Mouse (Mus musculus): ENCODE results near the gene Arhgdia. TPM values are rescaled to one million over a fixed set of nuclear protein-coding genes. Genes with fewer than 3 reads are reported as not detected.
"Not testable (repeated sequence)": the region's sequence is repeated elsewhere in the genome, so short reads cannot be mapped to it uniquely, and the experiment has no call there.

Arhgdia gene
- polyA plus RNA-seq, 1 experiment from 2014 or later: 485 TPM

DNA sequence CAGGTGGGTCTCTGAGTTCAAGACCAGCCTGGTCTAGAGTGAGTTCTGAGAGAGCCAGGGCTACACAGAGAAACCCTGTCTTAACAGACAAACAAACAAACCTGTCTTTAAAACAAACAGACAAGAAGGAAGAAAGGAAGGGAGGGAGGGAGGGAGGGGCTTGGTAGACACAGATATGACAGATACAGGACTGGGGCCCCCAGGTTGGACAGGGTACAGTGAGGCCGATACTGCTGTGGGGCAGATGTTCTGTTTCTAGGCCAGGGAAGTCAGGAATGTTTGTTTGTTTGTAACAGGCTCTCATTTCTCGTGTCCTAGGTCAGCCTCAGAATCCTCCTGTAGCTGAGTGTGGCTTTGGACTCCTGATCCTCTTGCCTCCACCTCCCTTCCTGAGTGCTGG lies 22.1 kb upstream of the Arhgdia start:
- Histone ChIP-seq H3K27ac (ENCODE audit: low read length) (no peak overlapping the region), H3K9me3 (ENCODE audit: control insufficient read depth, low read length) (no peaks in the 10 kb centered on the region), H3K9ac (replicated peaks; ENCODE audit: low read depth, low read length) (no peak overlapping the region), H3K4me3 (replicated peaks; ENCODE audit: low read length) (no peak overlapping the region), H3K4me1 (replicated peaks; ENCODE audit: control insufficient read depth, insufficient read depth, low read length) (peaks cover 19% of the 10 kb centered on the region), H3K4me2 (ENCODE audit: low read length) (no peak overlapping the region), H3K36me3 (ENCODE audit: control insufficient read depth, insufficient read depth) (peaks cover 17% of the 10 kb centered on the region), H3K27me3 (replicated peaks; ENCODE audit: control insufficient read depth, insufficient read depth, low read length) (no peaks in the 10 kb centered on the region)
- WGBS: 85% methylated on average over 2 of the region's 2 CpGs
- ATAC-seq: no peak

DNA sequence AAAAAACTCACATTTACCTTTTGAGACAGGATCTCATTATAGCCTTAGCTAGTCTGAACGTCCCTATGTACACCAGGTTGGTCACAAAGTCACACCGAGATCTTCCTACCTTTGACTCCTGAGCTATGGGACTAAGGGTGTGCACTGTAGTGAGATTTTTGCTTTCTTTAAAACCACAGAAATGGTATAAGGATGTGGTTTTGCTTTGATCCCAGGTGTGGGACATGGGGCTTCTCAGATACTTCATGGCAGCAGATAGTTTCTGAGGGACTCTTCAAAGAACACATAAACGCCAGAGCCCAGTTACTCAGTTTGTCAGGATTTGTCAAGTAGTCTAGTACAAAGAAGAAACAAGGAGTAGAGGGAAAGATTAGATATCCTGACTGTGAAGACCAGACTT lies 19.3 kb upstream of the Arhgdia start:
- H3K27me3 ChIP-seq (replicated peaks; ENCODE audit: control insufficient read depth, insufficient read depth, low read length): no peaks in the 10 kb centered on the region

DNA sequence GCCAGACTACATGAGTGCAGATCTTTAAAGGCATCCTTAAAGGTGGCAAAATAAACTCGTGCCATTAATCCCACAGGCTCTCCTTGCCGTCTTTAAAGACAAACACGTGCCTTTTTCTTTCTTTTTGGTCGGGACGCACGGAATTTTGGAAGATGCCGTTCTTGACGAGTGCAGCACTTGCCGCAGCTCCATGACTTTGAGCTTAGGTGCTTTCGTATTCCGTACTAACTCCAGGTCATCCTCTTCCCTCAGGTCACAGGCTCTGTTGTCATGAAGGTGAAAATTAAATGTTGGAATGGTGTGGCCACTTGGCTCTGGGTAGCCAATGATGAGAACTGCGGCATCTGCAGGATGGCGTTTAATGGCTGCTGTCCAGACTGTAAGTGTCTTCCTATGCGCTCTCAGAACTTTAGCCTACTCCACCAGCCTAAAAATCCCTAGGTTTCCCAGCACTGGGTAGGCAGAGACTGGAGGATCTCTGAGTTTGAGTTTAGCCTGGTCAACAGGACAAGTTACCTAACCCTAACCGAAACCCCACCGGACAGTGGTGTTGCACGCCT lies 17.6 kb upstream of the Arhgdia start:
- ATAC-seq: no peak
- Histone ChIP-seq H3K9me3 (ENCODE audit: control insufficient read depth, low read length) (no peaks in the 10 kb centered on the region), H3K36me3 (ENCODE audit: control insufficient read depth, insufficient read depth) (peaks cover 20% of the 10 kb centered on the region), H3K4me3 (replicated peaks; ENCODE audit: low read length) (peak overlapping the region; percentile 93), H3K4me1 (replicated peaks; ENCODE audit: control insufficient read depth, insufficient read depth, low read length) (peaks cover 25% of the 10 kb centered on the region), H3K27ac (ENCODE audit: low read length) (peak overlapping the region; percentile 78; the same call in 1 of the 2 replicates), H3K9ac (replicated peaks; ENCODE audit: low read depth, low read length) (peak overlapping the region; percentile 65), H3K27me3 (replicated peaks; ENCODE audit: control insufficient read depth, insufficient read depth, low read length) (no peaks in the 10 kb centered on the region), H3K4me2 (ENCODE audit: low read length) (peak overlapping the region; percentile 85)
- 46% methylated on average over 17 of the region's 17 CpGs for WGBS

More for the DNA sequence above, 19.3 kb upstream of the Arhgdia start:
- Histone ChIP-seq H3K4me3 (replicated peaks; ENCODE audit: low read length) (no peak overlapping the region), H3K27ac (ENCODE audit: low read length) (no peak overlapping the region), H3K36me3 (ENCODE audit: control insufficient read depth, insufficient read depth) (peaks cover 15% of the 10 kb centered on the region), H3K9ac (replicated peaks; ENCODE audit: low read depth, low read length) (no peak overlapping the region), H3K4me2 (ENCODE audit: low read length) (no peak overlapping the region), H3K9me3 (ENCODE audit: control insufficient read depth, low read length) (no peaks in the 10 kb centered on the region), H3K4me1 (replicated peaks; ENCODE audit: control insufficient read depth, insufficient read depth, low read length) (peaks cover 25% of the 10 kb centered on the region)
- WGBS: 95% methylated on average over 3 of the region's 3 CpGs
- no peak for ATAC-seq

DNA sequence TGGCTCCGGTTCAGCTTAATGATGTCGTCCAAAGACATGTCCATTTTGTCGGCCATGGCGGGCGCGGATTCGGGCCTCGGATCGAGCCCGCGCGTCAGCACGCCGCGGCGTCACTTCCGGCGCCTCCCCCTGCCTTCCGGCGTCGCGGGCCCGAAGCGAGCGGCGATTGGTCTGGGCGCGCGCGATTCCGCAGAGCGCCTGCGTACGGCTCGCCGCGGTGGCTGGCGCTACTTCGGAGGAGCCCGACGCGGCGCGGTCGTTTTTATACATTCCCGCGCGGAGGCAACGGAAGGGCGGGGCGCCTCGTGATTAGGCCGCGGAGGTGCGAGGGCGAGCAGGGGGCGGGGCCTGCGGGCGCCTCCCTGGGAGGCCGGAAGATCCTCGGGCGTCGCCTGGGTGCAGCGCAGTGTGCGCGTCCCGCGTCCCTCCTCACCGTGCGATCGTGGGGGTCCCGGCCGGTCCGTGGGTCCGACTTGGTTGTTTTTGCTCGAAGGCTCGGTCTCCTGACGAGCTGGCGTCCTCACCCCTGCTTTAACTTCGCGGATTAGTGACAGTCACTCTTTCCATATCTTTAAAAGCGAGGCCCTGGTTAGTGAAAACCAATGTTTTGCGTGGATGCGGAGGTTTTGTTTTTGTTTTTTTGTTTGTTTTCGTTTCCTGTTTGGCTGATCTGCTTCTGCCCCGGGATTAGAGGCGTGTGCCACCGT lies 17.0 kb upstream of the Arhgdia start, which contains the start of the genes Alyref and Anapc11:
Alyref (minus strand) TSS at position 83 of the 707 bp plus-strand sequence.
Anapc11 (plus strand) TSS at position 139 of the 707 bp plus-strand sequence.
- Histone ChIP-seq H3K27ac (ENCODE audit: low read length) (peak within 1 kb of the TSS; percentile 78), H3K27me3 (replicated peaks; ENCODE audit: control insufficient read depth, insufficient read depth, low read length) (no peaks in the 10 kb centered on the region), H3K4me2 (ENCODE audit: low read length) (peak within 1 kb of the TSS; percentile 85), H3K4me1 (replicated peaks; ENCODE audit: control insufficient read depth, insufficient read depth, low read length) (peaks cover 25% of the 10 kb centered on the region), H3K9ac (replicated peaks; ENCODE audit: low read depth, low read length) (peak within 1 kb of the TSS; percentile 94), H3K4me3 (replicated peaks; ENCODE audit: low read length) (peak within 1 kb of the TSS; percentile 93), H3K9me3 (ENCODE audit: control insufficient read depth, low read length) (no peaks in the 10 kb centered on the region), H3K36me3 (ENCODE audit: control insufficient read depth, insufficient read depth) (peaks cover 20% of the 10 kb centered on the region)
- peak; percentile 100 for ATAC-seq
- under 1% methylated on average over 84 of the region's 88 CpGs for WGBS

DNA sequence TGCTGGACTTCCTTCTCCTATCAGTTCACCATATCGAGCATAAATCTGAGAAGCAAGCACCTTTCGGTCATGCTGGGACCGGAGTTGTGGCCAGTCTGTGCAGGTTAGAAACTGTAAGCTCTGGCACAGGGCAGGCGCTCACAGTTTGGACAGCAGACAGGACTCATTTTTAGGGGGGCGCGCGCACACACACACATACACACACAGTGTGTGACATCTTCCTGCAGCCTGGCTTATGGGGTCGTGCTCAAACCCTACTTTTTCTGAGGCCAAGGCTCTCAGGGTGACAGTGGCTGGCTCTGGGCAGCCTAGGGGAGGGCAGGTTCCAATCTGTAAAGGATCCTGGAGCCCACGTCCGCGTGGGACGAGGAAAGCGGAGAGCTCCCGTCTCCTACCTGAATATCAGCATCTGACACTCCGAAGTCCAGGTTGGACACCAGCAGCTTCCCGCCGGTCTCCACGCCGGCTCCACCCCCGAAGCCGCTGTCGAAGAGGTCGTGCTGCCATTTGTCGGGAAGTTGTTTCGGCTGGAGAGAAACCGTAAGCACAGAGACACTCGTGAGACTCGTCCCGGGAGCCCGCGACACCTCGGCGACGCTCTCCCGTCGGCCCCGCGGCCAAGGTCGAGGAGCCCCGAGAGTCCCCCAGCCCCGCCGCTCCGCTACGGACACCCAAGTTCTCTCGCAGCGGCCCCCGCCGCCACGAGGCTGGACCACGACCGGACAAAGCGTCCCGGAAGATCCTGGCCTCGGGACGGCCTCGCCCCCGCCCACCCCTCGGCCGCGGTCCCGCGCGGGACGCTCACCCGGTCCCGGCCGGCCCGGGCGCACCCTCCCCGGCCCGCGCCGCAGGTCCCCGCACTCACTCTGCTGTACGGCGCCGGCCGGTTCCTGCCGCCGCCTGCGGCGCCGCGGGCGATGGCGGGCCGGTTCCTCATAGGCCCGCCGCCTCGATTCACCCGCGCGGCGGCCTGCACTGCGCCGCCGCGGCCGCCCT lies 16.1 kb upstream of the Arhgdia start:
- WGBS: 4% methylated on average over 83 of the region's 99 CpGs
- peak overlapping the region; percentile 94 for H3K9ac ChIP-seq (replicated peaks; ENCODE audit: low read depth, low read length)
- peak; percentile 50 for ATAC-seq

DNA sequence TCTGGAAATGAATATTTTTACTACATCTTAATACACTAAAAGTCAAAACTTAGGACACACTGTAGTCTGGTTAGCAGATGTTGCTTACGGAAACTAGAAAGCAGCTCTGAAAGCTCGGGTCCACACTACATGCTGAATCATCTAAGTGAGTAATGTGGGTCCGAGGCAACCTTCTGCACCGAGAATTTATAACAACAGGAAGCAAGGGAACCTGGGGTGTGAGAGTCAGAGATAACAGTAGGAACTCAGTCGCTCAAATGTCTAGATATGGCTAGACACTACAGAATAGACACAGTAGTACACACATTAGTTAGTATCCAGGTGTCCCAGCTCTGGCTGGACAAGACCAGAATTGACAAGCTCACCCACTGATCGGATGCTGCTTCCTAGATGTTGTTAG lies 7.1 kb upstream of the Arhgdia start:
- Histone ChIP-seq H3K27ac (ENCODE audit: low read length) (no peak overlapping the region), H3K4me3 (replicated peaks; ENCODE audit: low read length) (no peak overlapping the region), H3K36me3 (ENCODE audit: control insufficient read depth, insufficient read depth) (peaks cover 47% of the 10 kb centered on the region), H3K27me3 (replicated peaks; ENCODE audit: control insufficient read depth, insufficient read depth, low read length) (no peaks in the 10 kb centered on the region), H3K9ac (replicated peaks; ENCODE audit: low read depth, low read length) (no peak overlapping the region), H3K4me2 (ENCODE audit: low read length) (no peak overlapping the region), H3K4me1 (replicated peaks; ENCODE audit: control insufficient read depth, insufficient read depth, low read length) (no peaks in the 10 kb centered on the region), H3K9me3 (ENCODE audit: control insufficient read depth, low read length) (no peaks in the 10 kb centered on the region)
- no peak for ATAC-seq
- 97% methylated on average over 6 of the region's 6 CpGs for WGBS

More for the DNA sequence above, 16.1 kb upstream of the Arhgdia start:
- Histone ChIP-seq H3K4me3 (replicated peaks; ENCODE audit: low read length) (peak overlapping the region; percentile 93), H3K4me2 (ENCODE audit: low read length) (peak overlapping the region; percentile 73), H3K4me1 (replicated peaks; ENCODE audit: control insufficient read depth, insufficient read depth, low read length) (peaks cover 25% of the 10 kb centered on the region), H3K27ac (ENCODE audit: low read length) (peak overlapping the region; percentile 77), H3K27me3 (replicated peaks; ENCODE audit: control insufficient read depth, insufficient read depth, low read length) (no peaks in the 10 kb centered on the region), H3K36me3 (ENCODE audit: control insufficient read depth, insufficient read depth) (peaks cover 27% of the 10 kb centered on the region), H3K9me3 (ENCODE audit: control insufficient read depth, low read length) (no peaks in the 10 kb centered on the region)

DNA sequence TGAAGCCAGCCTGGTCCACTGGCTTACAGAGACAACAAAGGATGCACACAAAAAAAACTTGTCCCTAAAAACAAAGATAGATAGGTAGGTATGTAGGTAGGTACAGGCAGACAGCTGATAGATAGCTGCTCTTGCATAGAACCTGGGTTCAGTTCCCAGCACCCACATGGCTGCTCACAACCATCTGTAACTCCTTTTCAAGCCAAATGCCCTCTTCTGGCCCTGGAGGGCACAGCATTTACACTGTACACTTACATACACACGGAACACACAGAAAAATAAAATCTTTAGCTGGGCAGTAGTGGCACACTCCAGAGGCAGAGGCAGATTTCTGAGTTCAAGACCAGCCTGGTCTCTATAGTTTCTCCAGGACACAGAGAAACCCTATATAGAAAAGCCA lies 2.5 kb upstream of the Arhgdia start:
- Histone ChIP-seq H3K4me2 (ENCODE audit: low read length) (no peak overlapping the region), H3K9ac (replicated peaks; ENCODE audit: low read depth, low read length) (no peak overlapping the region), H3K27ac (ENCODE audit: low read length) (no peak overlapping the region), H3K4me3 (replicated peaks; ENCODE audit: low read length) (no peak overlapping the region), H3K36me3 (ENCODE audit: control insufficient read depth, insufficient read depth) (peaks cover 27% of the 10 kb centered on the region; the same call in 1 of the 2 replicates), H3K27me3 (replicated peaks; ENCODE audit: control insufficient read depth, insufficient read depth, low read length) (no peaks in the 10 kb centered on the region), H3K4me1 (replicated peaks; ENCODE audit: control insufficient read depth, insufficient read depth, low read length) (peaks cover 18% of the 10 kb centered on the region), H3K9me3 (ENCODE audit: control insufficient read depth, low read length) (no peaks in the 10 kb centered on the region)
- WGBS: 89% methylated on average over 1 of the region's 1 CpGs
- ATAC-seq: no peak

DNA sequence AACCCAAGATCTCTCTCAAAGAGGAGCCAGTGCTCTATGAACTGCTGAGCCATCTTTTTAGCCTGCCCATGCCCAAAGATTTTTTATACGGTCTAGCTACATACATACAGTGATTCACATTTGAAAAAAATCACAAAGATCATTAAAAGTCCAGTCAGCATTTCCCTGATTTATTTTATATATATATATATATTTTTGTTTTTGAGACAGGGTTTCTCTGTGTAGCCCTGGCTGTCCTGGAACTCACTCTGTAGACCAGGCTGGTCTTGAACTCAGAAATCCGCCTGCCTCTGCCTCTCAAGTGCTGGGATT lies 1.5 kb upstream of the Arhgdia start:
- not testable (repeated sequence) for H3K4me3 ChIP-seq (replicated peaks; ENCODE audit: low read length); H3K27ac ChIP-seq (ENCODE audit: low read length); H3K9ac ChIP-seq (replicated peaks; ENCODE audit: low read depth, low read length); H3K4me2 ChIP-seq (ENCODE audit: low read length); H3K9me3 ChIP-seq (ENCODE audit: control insufficient read depth, low read length); ATAC-seq; H3K27me3 ChIP-seq (replicated peaks; ENCODE audit: control insufficient read depth, insufficient read depth, low read length)
- 98% methylated on average over 2 of the region's 2 CpGs for WGBS
- Histone ChIP-seq H3K4me1 (replicated peaks; ENCODE audit: control insufficient read depth, insufficient read depth, low read length) (peaks cover 18% of the 10 kb centered on the region), H3K36me3 (ENCODE audit: control insufficient read depth, insufficient read depth) (peaks cover 27% of the 10 kb centered on the region; the same call in 1 of the 2 replicates)
